Mouse (Mus musculus): ENCODE results near the gene Tcl1.
"Not testable (repeated sequence)": the region's sequence is repeated elsewhere in the genome, so short reads cannot be mapped to it uniquely, and the experiment has no call there.

Tcl1 gene

DNA sequence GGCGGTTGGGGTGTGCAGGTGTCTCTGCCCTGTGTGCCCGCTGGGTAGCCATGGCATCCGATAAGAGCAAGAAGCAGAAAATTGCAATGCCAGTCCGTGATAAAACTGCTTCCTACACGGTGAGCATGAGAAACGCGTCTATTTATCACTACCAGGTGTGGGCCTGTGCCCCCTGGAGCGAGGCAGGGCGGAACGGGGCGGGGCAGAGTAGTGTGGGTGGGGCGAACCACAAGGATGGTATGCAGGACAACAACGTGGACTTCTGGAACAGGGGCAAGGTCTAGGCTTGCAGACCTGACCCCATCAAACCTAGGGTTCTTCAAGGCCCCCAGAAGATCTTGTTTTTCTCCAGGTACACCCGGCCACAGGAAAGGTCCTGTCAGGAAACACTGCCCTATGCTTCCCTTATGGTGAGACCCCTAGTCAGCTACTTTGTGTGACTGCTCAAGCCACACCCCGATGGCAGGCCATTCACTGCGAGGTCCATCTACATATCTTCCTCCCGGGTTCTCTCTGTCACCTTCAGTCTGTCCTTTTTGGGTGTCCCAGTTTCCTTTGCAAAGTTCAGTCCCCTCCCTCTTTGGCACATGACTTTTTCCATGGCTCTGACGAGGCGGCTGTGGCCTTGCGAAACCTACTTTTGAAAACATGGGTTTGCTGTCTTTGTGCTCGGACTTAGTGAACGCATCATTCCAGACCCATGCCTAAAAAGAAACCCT lies at the start of gene Tcl1:
Tcl1 (minus strand) TSS at position 193 of the 719 bp plus-strand sequence.
- peak; percentile 86 for DNase-seq (ENCODE audit: low read depth, low spot score)

DNA sequence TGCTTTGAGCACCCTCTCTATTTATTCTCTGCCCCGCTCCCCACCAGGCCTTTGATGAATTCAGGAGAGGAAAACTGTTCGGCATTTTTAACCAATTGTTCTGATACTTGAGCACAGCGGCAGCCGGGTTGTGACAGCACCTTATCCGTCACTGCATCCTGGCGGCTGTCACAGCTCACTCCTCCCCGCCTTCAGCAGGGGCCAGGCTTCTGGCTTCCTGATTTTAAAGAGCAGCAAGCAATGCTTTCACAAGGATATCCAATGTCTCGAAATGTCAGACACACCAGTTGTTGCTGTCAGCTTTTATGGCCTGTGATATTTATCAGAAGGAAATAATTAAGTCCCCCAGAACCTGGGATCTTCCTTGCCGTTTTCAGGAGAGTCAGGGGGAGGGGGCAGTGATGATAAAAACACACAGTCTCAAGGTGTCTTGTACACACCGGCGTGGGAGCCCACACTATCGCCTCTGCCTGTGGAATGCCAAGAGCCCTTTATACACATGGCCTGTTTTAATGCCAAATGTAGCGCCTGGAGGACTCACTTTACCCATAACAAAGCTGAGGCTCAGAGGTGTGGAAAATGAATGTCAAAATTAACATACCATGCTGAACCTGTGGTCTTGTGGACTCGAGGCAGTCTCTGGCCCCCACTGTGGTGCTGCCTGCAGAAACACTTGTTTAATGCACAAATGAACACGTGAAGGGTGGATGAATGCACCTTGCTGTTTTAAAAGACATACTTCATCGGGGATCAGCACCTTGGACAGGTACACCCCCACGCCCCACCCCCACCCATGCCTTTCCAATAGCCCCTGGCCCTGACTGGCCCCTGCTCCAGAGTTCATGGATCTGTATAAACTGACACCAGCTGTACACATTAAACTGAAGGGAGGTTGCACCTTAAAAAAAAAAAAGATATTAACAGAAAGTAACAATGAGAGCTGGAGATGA lies 48.7 kb upstream of the Tcl1 start:
- peak; percentile 29 for DNase-seq (ENCODE audit: low read depth, low spot score)

DNA sequence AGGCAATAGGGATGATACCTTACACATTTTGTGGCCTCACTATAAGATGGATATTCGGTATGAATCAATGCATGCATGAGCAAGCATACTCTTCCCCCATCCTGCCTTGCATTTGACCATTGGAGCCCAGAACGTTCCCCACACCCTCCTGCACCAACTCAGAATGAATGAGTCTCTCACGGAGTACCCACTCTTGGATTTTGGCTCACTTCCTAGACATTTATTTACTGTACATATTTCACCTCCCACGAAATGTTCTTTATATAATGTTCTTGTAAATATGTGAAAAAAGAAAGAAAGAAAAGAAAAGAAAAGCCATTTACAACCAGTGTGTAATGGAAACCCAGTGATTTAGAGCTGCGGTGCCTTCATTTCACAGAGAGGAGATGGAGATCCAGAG lies 44.5 kb upstream of the Tcl1 start:
- DNase-seq (ENCODE audit: low read depth, low spot score), result no peak

DNA sequence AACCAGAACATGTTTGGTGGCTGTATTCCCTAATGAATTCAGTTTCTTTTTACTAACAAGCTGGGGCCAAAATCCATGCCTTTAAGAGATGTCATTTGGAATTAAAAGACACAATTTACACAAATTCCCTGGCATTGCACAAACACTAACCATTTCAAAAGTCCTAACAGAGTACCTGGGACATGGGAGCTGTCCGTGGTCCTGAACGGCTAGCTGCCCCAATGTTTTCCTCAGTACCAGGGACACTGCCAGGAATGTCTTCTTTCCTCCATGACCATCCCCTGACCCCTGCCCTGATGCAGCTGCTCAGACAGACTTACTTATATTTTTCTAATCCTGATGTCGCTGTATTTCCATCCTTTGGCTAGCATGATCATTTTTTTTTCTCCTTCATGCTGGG lies 43.5 kb upstream of the Tcl1 start:
- peak; percentile 75 for DNase-seq (ENCODE audit: low read depth, low spot score)

DNA sequence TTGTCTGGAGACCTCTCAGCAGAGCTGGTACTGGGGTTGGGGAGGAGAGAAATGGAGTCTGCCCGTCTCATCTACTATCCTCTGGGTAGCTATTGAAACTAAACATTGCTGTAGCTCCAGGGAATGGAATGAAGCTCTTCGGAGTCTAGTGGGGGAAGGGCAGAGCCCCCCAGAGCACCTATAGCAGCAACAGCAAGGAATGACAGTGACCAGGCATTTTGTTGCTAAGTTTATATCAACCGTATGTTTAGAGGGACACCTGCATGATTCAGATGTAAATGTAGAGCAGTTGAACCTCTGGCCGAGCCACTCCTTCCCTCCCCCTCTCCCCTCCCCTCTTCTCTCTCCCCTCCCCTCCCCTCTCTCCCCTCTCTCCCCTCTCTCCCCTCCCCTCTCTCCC lies 36.6 kb upstream of the Tcl1 start:
- DNase-seq (ENCODE audit: low read depth, low spot score), result peak; percentile 63

DNA sequence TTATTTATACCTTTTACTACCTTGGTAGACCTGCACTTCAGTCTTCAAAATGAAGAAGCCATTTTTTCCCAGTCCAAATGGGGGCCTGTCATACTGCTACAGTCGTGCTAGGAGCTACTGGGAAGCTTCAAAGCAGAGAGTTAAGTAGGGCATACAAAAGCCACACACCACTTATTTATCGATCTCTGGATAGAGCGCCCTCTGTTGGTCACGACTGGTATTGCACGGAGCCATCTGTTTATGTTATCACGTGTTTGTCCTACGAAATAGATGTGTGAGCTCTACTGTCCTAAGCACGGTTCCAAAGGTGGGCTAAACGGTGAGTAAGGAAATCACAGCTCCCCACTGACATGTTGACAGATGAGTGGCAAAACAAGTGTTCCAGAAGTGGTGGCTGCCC lies 36.2 kb upstream of the Tcl1 start:
- peak; percentile 92 for DNase-seq (ENCODE audit: low read depth, low spot score)

DNA sequence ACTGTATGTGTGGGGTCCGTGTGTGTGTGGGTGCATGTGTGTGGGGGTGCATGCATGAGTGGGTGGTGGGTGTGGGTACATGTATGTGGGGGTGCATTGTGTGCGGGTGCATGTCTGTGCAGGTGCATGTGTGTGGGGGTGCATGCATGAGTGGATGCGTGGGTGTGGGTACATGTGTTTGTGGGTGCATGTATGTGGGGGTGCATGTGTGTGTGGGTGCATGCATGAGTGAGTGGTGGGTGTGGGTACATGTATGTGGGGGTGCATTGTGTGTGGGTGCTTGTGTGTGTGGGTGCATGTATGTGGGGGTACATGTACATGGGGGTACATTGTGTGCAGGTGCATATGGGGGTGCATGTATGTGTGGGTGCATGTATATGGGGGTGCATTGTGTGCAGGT lies 31.2 kb upstream of the Tcl1 start:
- DNase-seq (ENCODE audit: low read depth, low spot score), result no peak

DNA sequence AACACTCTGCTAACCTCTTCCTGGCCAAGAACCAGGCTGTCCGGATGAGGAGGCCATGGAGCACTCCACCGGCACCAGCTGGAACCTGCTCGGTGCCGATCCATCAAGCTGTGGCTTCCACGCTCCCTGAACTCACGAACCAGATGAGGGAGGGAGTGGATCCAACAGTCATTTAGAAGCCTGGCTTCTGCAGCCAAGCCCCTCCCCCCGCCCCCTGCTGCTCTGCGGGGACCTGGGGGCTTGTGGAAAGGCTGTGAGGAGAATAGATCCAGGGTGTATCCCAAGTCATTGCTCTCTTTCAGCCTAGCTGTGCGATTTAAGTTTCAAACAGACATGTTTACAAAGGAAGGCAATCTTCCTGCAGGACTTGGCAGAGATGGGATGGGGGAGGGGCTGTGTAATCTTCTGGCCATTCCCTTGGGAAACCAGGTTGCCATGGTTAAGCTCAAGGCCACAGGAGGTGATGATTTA lies 26.2 kb upstream of the Tcl1 start:
- peak; percentile 90 for DNase-seq (ENCODE audit: low read depth, low spot score)

DNA sequence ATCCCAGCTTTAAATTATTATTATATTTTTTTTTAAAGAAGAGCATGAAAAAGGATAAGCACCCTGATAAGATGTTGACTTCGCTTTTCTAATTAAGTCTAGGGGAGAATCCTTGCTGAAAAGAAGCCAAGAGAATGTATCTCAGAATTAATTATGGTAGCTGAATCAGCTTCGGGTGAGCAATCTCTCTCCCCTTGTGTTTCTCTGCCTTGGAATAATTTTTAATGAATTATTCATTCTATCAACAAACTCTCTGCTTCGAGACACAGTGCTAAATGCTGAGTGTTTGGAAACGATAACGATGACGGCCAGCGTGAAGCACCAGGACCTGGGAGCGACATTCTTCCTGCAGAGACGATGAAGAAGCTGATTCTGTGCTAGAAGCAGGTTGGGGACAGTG lies 16.5 kb upstream of the Tcl1 start:
- DNase-seq (ENCODE audit: low read depth, low spot score), result no peak

DNA sequence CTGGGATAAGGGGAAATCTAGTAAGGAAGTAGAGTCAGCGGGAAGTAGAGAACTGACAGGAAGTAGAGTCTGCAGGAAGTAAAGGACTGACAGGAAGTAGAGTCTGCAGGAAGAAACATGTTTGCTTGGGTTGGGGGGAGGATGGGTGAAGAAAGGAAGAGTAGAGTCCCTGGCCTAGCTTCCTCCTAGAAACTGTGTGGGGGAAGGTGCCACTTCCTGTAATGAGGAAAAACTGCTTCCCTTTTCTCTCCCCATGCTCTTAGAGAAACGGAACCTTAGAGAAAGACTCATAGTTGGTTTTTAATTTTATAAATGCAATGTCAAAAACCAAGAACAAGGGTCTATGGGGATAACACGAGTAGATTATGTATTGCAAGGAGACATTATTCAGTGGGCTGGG lies 12.5 kb upstream of the Tcl1 start:
- no peak for DNase-seq (ENCODE audit: low read depth, low spot score)

DNA sequence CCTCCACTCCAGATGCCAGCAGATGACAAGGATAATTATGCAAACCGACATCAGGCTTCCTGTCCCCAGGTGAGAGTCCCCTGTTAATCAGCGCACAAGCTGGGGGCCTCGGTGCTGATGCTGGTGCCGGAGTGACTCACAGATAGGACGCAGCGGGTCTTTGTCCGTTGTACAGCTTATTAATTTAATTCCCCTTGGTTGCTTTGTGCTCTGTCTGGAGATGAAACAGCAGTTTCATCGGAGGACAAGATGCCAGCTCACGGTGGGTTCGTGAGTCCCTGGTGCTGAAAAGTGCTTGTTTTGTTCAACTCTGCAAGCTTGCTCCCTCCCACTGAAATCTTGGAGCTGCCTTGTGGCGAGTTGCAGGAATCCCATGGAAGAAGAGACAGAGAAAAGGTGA lies 11.8 kb upstream of the Tcl1 start:
- no peak for DNase-seq (ENCODE audit: low read depth, low spot score)

DNA sequence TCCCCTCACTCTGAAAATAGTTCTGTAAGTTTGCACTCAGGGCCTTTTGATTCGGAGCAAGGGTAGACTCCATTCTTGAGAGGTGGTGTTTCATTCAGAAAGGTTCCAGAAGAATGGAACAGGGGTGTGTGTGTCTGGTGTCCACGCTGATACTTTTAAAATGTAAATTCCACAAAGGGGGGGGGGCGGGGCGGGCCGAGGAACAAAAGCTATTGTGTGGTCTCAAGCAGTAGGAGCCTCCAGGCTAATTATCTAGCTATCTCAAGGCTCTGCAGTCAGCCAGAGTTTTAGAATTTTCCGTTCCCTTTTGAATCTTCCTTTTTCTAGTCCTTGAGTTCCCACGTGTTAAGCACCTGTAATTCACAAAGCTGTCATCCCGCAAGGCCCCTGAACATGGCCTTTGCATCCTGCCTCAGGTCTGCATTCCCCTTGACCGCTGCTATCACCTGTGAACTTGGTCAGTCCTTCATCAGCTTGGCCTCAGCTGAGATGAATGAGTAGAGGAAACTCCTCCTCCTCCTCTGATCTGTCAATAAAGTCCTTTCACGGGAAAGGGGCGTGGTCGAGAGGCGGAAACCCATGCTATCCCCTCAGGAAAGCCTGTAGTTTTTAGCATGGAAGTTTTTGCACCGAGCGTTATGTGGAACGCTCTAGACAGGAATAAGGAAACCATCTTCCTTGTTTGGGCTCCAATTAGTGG lies 2.2 kb upstream of the Tcl1 start:
- peak; percentile 94 for DNase-seq (ENCODE audit: low read depth, low spot score)

DNA sequence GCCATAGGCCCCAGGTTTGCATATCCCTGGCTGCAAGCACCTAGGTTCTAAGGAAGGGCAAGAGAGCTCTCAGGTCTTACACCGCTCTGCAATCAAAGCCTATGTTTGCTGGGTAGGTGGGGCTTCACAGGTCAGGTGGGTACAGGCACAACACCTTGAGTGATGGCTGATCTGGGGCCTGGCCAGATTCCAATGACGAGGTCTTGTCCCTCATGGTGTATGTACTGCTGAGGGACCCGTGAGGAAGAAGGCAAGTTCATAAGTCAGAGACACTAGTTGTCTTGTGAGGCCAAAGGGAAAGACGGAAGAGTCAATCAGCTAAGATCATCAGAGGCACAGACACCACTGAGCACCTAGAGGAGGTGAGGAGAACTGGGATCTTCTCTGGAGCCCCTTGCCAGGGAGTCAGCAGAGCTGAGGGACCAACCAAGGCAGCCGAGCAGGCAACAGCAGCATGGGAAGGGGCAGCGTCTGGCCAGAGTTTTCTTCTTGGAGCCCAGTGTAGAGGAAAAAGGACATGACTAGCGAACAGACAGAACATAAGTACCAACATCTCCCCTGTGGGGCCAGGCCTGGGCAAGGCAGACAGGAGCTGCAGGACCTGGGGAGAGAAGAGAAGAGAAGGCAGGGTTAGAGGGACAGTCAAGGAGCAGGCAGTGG lies 5.4 kb downstream of the Tcl1 start:
- no peak for DNase-seq (ENCODE audit: low read depth, low spot score)

DNA sequence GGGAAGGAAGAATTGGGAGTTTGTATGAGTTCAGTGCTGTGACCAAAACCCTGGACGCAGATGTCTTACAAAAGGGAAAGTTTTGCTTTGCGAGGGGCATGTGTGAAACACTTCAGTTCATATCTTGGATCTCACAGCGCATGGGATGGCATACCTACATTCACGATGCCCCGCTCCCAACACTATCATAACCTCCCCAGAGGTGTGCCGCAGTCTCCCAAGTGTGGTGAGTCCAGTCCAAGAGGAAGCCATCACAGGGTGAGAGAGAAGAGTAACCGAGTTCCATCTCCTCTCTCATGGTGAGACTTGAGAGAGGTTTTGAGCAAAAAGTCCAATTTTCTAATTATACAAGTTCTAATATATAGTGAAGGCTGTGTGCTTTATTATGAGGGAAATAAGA lies 13.4 kb downstream of the Tcl1 start:
- no peak for DNase-seq (ENCODE audit: low read depth, low spot score)

DNA sequence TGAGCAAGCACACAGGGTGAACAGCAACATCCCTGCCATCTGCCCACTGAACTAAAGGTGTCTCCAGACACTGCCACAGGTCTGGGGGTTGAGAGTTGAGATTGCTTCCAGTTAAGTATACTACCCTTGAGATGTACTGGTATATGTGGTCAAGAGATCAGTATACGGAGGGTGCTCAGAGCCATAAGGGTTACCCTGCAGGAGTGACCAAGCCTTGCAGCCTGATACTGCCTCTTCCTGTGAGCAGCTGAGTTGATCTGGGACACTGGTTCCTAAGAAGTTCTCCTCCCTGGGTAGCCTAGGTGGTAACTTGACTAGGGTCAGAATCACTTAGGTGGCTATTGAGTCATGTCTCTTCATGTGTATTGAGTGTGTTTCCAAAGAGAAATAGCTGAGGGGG lies 14.2 kb downstream of the Tcl1 start:
- no peak for DNase-seq (ENCODE audit: low read depth, low spot score)

DNA sequence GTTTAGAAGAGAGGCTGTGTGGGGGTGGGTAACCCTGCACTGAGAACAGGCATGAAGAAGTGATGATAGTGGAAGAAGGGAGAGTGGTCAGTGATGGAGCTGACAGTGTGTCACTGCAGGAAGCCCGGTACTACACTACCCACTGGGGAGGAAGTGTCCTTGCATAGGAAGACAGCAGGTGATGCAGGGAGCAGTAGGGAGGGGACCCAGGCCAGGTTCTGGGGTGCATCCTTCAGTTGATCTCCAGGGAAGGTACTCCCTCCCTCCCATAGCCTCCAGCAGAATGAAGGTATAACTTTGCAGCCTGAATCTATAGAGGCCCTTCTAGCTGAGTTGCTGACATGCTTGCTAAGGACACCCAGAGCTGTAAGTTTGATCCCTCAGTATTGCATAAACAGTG lies 15.5 kb downstream of the Tcl1 start:
- DNase-seq (ENCODE audit: low read depth, low spot score), result no peak

DNA sequence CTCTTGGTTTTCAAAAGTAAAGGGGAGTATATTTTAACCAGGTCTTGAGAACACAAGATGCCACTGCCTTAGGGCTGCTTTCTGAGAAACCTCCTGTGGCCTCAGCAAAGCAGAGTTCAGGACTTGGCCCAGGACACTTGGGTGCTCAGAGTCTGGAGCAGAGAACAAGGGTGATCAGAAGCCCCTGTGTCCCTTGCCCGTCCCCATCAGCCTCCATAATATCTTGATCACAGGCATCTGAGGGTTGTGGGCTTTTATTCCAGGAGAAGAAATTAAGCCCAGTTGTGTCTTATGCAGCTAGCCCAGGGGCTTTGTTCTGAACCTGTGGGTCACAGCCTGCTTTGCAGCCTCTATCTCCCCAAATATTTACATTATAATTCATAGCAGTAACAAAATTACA lies 20.9 kb downstream of the Tcl1 start, which contains the start of gene Tcl1b4:
Tcl1b4 (plus strand) TSS at position 301 of the 400 bp plus-strand sequence.
- DNase-seq (ENCODE audit: low read depth, low spot score), result not testable (repeated sequence)

DNA sequence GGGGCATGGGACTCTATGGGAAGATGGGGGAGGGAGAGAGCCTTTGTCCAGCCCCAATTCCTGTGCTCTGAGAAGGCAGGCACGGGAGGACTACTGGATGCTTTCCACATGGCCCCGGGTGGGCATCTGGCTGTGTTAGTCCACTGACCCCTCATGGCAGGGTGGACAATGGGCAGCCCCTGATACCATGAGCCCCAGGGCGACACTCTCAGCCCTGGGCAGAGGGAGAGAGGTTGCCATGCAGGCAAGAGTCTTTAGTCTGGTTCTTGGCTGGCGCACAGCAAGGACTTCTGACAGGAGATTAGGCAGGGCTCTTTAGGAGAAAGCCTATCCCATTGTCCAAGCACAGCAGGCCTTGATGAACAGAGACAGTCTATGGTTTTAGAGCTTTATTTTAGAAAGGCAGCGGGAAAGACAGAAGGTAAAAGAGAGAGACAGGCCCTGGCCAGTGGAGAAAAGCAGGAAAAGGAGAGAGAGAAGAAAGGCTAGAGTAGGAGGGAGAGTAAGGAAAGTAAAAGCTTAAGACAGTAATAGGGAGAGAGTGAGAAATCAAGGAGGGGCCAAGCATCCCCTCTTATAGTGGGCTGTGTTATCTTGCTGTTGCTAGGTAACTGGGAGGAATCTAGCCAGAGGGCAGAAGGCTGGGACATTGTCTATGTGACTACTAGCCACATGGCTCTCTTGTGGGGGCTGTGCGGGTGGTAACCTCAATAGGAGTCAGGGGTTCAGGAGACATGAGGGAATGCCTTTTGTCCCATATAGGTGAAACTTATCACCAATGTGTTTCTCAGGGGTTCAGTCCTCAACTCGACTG lies 22.7 kb downstream of the Tcl1 start:
- not testable (repeated sequence) for DNase-seq (ENCODE audit: low read depth, low spot score)

DNA sequence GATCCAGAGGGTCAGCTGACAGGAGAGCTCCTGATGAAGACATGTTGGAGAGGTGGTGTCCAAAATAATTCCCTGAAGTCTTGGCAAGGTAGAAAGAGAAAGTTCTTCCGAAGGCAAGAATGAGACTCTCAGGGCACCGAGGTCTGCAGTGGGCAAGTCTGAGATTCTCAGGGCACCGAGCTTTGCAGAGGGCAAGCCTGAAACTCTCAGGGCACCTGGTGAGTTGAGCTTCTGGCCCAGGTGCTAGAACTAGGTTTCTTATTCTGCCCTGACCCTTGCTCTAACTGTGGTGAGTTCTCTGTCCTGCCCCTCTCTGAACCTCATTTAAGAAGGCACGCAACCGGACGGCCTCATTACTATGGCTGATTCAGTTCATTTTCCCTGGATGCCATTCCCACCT lies 31.9 kb downstream of the Tcl1 start, which contains the start of gene Tcl1b3:
Tcl1b3 (plus strand) TSS at position 301 of the 400 bp plus-strand sequence.
- DNase-seq (ENCODE audit: low read depth, low spot score), result not testable (repeated sequence)

DNA sequence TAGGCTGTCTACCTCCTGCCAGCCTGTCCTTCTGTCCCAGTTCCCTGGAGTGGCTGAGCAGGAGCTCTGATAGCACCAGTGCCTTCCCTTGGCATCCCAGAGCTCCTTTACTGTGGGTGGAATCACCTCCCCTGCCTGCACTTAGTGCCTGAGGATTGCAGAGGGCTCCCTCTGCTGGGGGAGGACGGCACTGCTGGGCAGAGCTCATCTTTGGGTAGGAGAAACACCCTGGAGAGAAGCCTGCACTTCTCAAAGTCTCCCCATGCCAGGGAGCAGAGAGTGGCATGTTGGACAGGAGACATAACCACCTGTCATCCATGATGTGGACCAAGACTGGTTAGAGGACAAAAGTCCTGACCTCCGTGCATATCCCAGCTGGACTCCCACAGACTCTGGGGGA lies 33.6 kb downstream of the Tcl1 start:
- not testable (repeated sequence) for DNase-seq (ENCODE audit: low read depth, low spot score)

Data from ZHBTc4 (cell line).